Mouse (Mus musculus) bone marrow macrophage, adult 2 months (primary cell): ENCODE data around the gene Gm3435.
"Not testable (repeated sequence)": the region's sequence is repeated elsewhere in the genome, so short reads cannot be mapped to it uniquely, and the experiment has no call there.

Experiments
- CTCF ChIP-seq: IDR thresholded peaks from 2 replicates; pipeline ENCODE4 v1.5.1; 2012; ENCODE audit warnings: low read depth, mild to moderate bottlenecking, low read length, moderate library complexity
- POLR2A ChIP-seq: IDR thresholded peaks from 2 replicates; pipeline ENCODE4 v1.6.1; 2012; ENCODE audit warnings: mild to moderate bottlenecking, low read depth, low read length, borderline replicate concordance

DNA sequence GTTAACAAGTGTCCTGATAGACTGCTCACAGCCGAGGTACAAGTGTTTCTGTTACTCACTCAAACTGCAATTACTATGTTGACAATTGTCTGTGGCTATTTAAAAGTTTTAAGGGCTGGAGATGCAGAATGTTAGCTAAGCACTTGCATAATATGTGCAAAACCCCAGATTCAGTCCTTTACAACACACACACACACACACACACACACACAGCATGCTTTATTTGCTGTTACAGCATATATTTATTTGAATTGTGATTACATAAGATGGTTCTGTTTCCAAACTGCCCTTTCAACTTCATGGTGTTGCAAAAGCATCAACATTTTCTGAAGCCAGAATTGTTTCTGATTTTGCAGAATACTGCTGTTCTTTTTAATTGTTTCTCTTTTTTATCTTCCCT lies 40.4 kb downstream of the Gm3435 start:
- not testable (repeated sequence) for TF ChIP-seq CTCF, POLR2A
